Mouse (Mus musculus) stomach, embryonic 16.5 days (tissue): ENCODE results near the gene Alg9. TPM values are rescaled to one million over a fixed set of nuclear protein-coding genes. Genes with fewer than 3 reads are reported as not detected.

Source experiments
- ATAC-seq: fragments of 200-750 bp; cut with Nextera tagmentation; 2 replicates; pipeline ENCODE4 v1.8.0; 2017; ENCODE audit warnings: moderate number of reproducible peaks, moderate TSS enrichment; ENCODE audit not compliant: insufficient read depth, low FRiP score
- H3K27ac ChIP-seq: fragments of 300-500 bp; sonication (generic); 2 replicates; pipeline ENCODE4 v1.5.1; 2014; ENCODE audit warnings: low read length
- H3K27me3 ChIP-seq: fragments of 300-500 bp; sonication (generic); 2 replicates; pipeline ENCODE4 v1.6.1; 2014; ENCODE audit warnings: low read length, control low read depth, mixed read lengths; ENCODE audit not compliant: control insufficient read depth, insufficient read depth
- H3K36me3 ChIP-seq: fragments of 300-500 bp; sonication (generic); 2 replicates; pipeline ENCODE4 v1.6.1; 2014; ENCODE audit warnings: low read length; ENCODE audit not compliant: control insufficient read depth, insufficient read depth
- H3K4me1 ChIP-seq: fragments of 300-500 bp; sonication (generic); 2 replicates; pipeline ENCODE4 v1.6.1; 2014; ENCODE audit warnings: low read length, control low read depth, mixed read lengths; ENCODE audit not compliant: control insufficient read depth, insufficient read depth
- H3K4me2 ChIP-seq: fragments of 300-500 bp; sonication (generic); 2 replicates; pipeline ENCODE4 v1.6.1; 2014; ENCODE audit warnings: low read depth, low read length, mixed read lengths
- H3K4me3 ChIP-seq: fragments of 300-500 bp; sonication (generic); replicated peaks from 2 replicates; pipeline ENCODE4 v1.5.1; 2014; ENCODE audit warnings: mild to moderate bottlenecking, low read length
- H3K9ac ChIP-seq: fragments of 300-500 bp; sonication (generic); 2 replicates; pipeline ENCODE4 v1.6.1; 2014; ENCODE audit warnings: low read length
- H3K9me3 ChIP-seq: fragments of 300-500 bp; sonication (generic); replicated peaks from 2 replicates; pipeline ENCODE4 v1.6.1; 2016; ENCODE audit warnings: low read length, control low read depth; ENCODE audit not compliant: control insufficient read depth
- WGBS: fragments of 180-500 bp; shearing (Covaris S2); extraction: QIAGEN DNeasy Blood & Tissue Kit; methylation state at CpG from one replicate; pipeline ENCODE4 v1.1.7; 2014; 5-methylcytosine and 5-hydroxymethylcytosine counted together
- polyA plus RNA-seq: library from polyadenylated mRNA; unstranded; fragments of >200 nt; fragmentation: Nextera tagmentation; extraction: Ambion mirVana; gene quantifications from 2 replicates; pipeline ENCODE4 v1.2.1, GENCODE M21; 2015

Gene Alg9
- polyA plus RNA-seq, 1 experiment from 2014 or later: 36.7 TPM

GRCm38 (mm10) chr9:50889211-50889610 is 114.4 kb downstream of the Alg9 start:
- no peak overlapping the region for H3K4me3 ChIP-seq
- H3K4me1 ChIP-seq: peaks cover 30% of the 10 kb centered on the region
- no peaks in the 10 kb centered on the region for H3K36me3 ChIP-seq
- WGBS: 47% methylated on average over 6 of the region's 6 CpGs
- H3K4me2 ChIP-seq: no peak overlapping the region
- H3K9ac ChIP-seq: no peak overlapping the region
- ATAC-seq: no peak
- H3K9me3 ChIP-seq: no peaks in the 10 kb centered on the region
- H3K27me3 ChIP-seq: no peaks in the 10 kb centered on the region
- H3K27ac ChIP-seq: no peak overlapping the region

- no peak for ATAC-seq
- no peak overlapping the region for H3K27ac ChIP-seq
- H3K4me2 ChIP-seq: no peak overlapping the region
- no peaks in the 10 kb centered on the region for H3K36me3 ChIP-seq
- H3K9me3 ChIP-seq: no peaks in the 10 kb centered on the region
- no peak overlapping the region for H3K9ac ChIP-seq
- H3K27me3 ChIP-seq: no peaks in the 10 kb centered on the region
- 75% methylated on average over 4 of the region's 4 CpGs for WGBS
- no peak overlapping the region for H3K4me3 ChIP-seq
- peaks cover 23% of the 10 kb centered on the region for H3K4me1 ChIP-seq
Measured at GRCm38 (mm10) chr9:50889964-50890363, 115.1 kb downstream of the Alg9 start.

- ATAC-seq: no peak
- 84% methylated on average over 3 of the region's 3 CpGs for WGBS
- Histone ChIP-seq H3K9ac (no peak overlapping the region), H3K27me3 (no peaks in the 10 kb centered on the region), H3K4me3 (no peak overlapping the region), H3K4me1 (peaks cover 18% of the 10 kb centered on the region), H3K9me3 (no peaks in the 10 kb centered on the region), H3K27ac (no peak overlapping the region), H3K4me2 (no peak overlapping the region), H3K36me3 (no peaks in the 10 kb centered on the region)
Measured at GRCm38 (mm10) chr9:50890494-50891090, 115.8 kb downstream of the Alg9 start.

Other genes starting within 250 kb of the Alg9 start
- 85.1 and 91.8 TPM in 2 replicates for gene Pts, start 246.3 kb upstream of the Alg9 start, polyA plus RNA-seq
- gene Il18, start 220.2 kb upstream of the Alg9 start, polyA plus RNA-seq: 21.1 and 24.3 TPM in 2 replicates
- gene Bco2, start 219.8 kb upstream of the Alg9 start, polyA plus RNA-seq: 2.0 and 2.2 TPM in 2 replicates
- gene Tex12, start 213.7 kb upstream of the Alg9 start, polyA plus RNA-seq: 0.13 TPM in 1 of 2 replicates, not detected in the other
- gene Sdhd, start 171.2 kb upstream of the Alg9 start, polyA plus RNA-seq: 380 and 381 TPM in 2 replicates
- 204 and 234 TPM in 2 replicates for gene Timm8b, start 171.1 kb upstream of the Alg9 start, polyA plus RNA-seq
- 3.7 and 3.9 TPM in 2 replicates for gene Pih1d2, start 157.7 kb upstream of the Alg9 start, polyA plus RNA-seq
- 15.5 and 18.2 TPM in 2 replicates for gene Nkapd1, start 157.6 kb upstream of the Alg9 start, polyA plus RNA-seq
- 40.5 and 49.8 TPM in 2 replicates for gene Dlat, start 115.2 kb upstream of the Alg9 start, polyA plus RNA-seq
- gene Dixdc1, start 35.5 kb upstream of the Alg9 start, polyA plus RNA-seq: 8.7 and 9.7 TPM in 2 replicates
- 13.6 and 14.2 TPM in 2 replicates for gene 2310030G06Rik, start 28.5 kb upstream of the Alg9 start, polyA plus RNA-seq
- 104 and 143 TPM in 2 replicates for gene Cryab, start 23.7 kb upstream of the Alg9 start, polyA plus RNA-seq
- gene Hspb2, start 22.7 kb upstream of the Alg9 start, polyA plus RNA-seq: 9.0 and 27.1 TPM in 2 replicates
- gene Fdxacb1, start 6.8 kb upstream of the Alg9 start, polyA plus RNA-seq: 11.1 and 11.7 TPM in 2 replicates
- gene 1110032A03Rik, start 501 bp downstream of the Alg9 start, polyA plus RNA-seq: 28.5 and 31.1 TPM in 2 replicates
- gene Ppp2r1b, start 70.3 kb downstream of the Alg9 start, polyA plus RNA-seq: 79.3 and 87.5 TPM in 2 replicates
- gene Sik2, start 234.1 kb downstream of the Alg9 start, polyA plus RNA-seq: 20.5 and 20.7 TPM in 2 replicates